Mouse (Mus musculus) brain, embryonic 14.5 days (tissue): ENCODE data around the gene Sel1l.

ENCODE experiments used
- CTCF ChIP-seq: fragments of 200-500 bp; IDR thresholded peaks from 2 replicates; pipeline ENCODE4 v1.5.1; 2012; ENCODE audit warnings: inconsistent platforms, mild to moderate bottlenecking, moderate library complexity, borderline replicate concordance; ENCODE audit not compliant: insufficient read depth, insufficient read length; ENCODE audit errors: extremely low read depth
- POLR2A ChIP-seq: fragments of 200-500 bp; IDR thresholded peaks from 2 replicates; pipeline ENCODE4 v1.6.1; 2012; ENCODE audit warnings: mild to moderate bottlenecking, inconsistent platforms, borderline replicate concordance; ENCODE audit not compliant: poor library complexity, insufficient read depth, insufficient read length, severe bottlenecking; ENCODE audit errors: extremely low read depth

GRCm38 (mm10) chr12:91815552-91815951, 33.4 kb downstream of the Sel1l start:
- TF ChIP-seq CTCF (no peak), POLR2A (no peak)
